Mouse (Mus musculus) small intestine, adult 2 months (tissue): ENCODE results near the gene Dctn1. TPM values are rescaled to one million over a fixed set of nuclear protein-coding genes. Genes with fewer than 3 reads are reported as not detected.

Source experiments
- H3K27ac ChIP-seq: fragments of 200-500 bp; 2 replicates; pipeline ENCODE4 v1.5.1; 2012; ENCODE audit warnings: low read depth, low read length, control low read depth, inconsistent platforms; ENCODE audit not compliant: insufficient read depth
- H3K27me3 ChIP-seq: fragments of 200-500 bp; 2 replicates; pipeline ENCODE4 v1.6.1; 2012; ENCODE audit warnings: mild to moderate bottlenecking, moderate library complexity, low read length, inconsistent platforms; ENCODE audit not compliant: control insufficient read depth, insufficient read depth
- H3K36me3 ChIP-seq: fragments of 200-500 bp; 2 replicates; pipeline ENCODE4 v1.6.1; 2012; ENCODE audit warnings: mild to moderate bottlenecking, low read length, control low read depth, inconsistent platforms; ENCODE audit not compliant: control insufficient read depth, insufficient read depth
- H3K4me1 ChIP-seq: fragments of 200-500 bp; 2 replicates; pipeline ENCODE4 v1.6.1; 2012; ENCODE audit warnings: low read length, inconsistent platforms, mixed read lengths; ENCODE audit not compliant: control insufficient read depth, insufficient read depth, insufficient read length
- H3K4me3 ChIP-seq: fragments of 200-500 bp; 2 replicates; pipeline ENCODE4 v1.5.1; 2012; ENCODE audit warnings: low read depth, mild to moderate bottlenecking, control low read depth, inconsistent platforms, low read length, moderate library complexity
- CTCF ChIP-seq: fragments of 200-500 bp; IDR thresholded peaks from 2 replicates; pipeline ENCODE4 v1.5.1; 2012; ENCODE audit warnings: low read depth, mild to moderate bottlenecking, control low read depth, inconsistent platforms, low read length, moderate library complexity, mixed read lengths; ENCODE audit not compliant: insufficient replicate concordance, insufficient read length; ENCODE audit errors: extremely low read depth
- POLR2A ChIP-seq: fragments of 200-500 bp; IDR thresholded peaks from 2 replicates; pipeline ENCODE4 v1.6.1; 2012; ENCODE audit warnings: low read depth, mild to moderate bottlenecking, control low read depth, inconsistent platforms, low read length, moderate library complexity
- WGBS: fragments of 180-500 bp; shearing (Covaris S2); methylation state at CpG from one replicate; pipeline ENCODE4 v1.1.7; 2018; 5-methylcytosine and 5-hydroxymethylcytosine counted together
- polyA plus RNA-seq: library from polyadenylated mRNA; depleted of rRNA; stranded (reverse); fragments of >200 nt; gene quantifications from 2 replicates; pipeline ENCODE4 v1.2.3, GENCODE M21; 2012; rRNA removed

The Dctn1 gene
- polyA plus RNA-seq, 1 experiment, result 168 TPM

DNA sequence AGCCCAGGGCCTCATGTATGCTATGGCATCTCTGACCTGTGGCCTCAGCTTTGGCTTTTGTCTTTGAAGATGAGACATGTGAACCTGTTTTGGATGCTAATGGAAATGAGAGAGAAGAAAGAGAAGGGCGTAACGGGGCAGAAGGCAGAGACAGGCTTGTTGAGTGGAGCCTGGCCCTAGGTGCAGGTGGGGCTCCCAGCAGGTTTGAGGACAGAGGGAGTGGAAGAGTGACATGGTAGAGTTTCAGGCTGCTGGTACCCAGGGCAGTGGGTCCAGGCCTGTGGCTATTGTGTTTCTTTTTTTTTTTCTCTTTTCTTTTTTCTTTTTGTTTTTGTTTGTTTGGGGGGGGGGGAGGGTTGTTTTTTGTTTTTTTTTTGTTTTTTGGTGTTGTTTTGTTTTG lies 81.4 kb downstream of the Dctn1 start:
- TF ChIP-seq CTCF (no peak), POLR2A (no peak)
- Histone ChIP-seq H3K36me3 (no peaks in the 10 kb centered on the region), H3K27ac (no peak overlapping the region), H3K4me1 (no peaks in the 10 kb centered on the region), H3K4me3 (no peak overlapping the region), H3K27me3 (no peaks in the 10 kb centered on the region)
- 93% methylated on average over 2 of the region's 2 CpGs for WGBS

Other genes starting within 250 kb of the Dctn1 start
- 0.29 and 0.34 TPM in 2 replicates for gene Sema4f, start 226.2 kb upstream of the Dctn1 start, polyA plus RNA-seq
- gene M1ap, start 219.0 kb upstream of the Dctn1 start, polyA plus RNA-seq, result 0.06 and 1.3 TPM in 2 replicates
- 2.2 and 6.1 TPM in 2 replicates for gene Dok1, start 132.4 kb upstream of the Dctn1 start, polyA plus RNA-seq
- 1.4 and 2.5 TPM in 2 replicates for gene Loxl3, start 131.7 kb upstream of the Dctn1 start, polyA plus RNA-seq
- gene Aup1, start 111.4 kb upstream of the Dctn1 start, polyA plus RNA-seq, result 392 and 694 TPM in 2 replicates
- 15.0 and 24.3 TPM in 2 replicates for gene Htra2, start 110.6 kb upstream of the Dctn1 start, polyA plus RNA-seq
- gene Dqx1, start 108.1 kb upstream of the Dctn1 start, polyA plus RNA-seq, result 22.1 and 48.6 TPM in 2 replicates
- 3.5 and 4.9 TPM in 2 replicates for gene Tlx2, start 95.6 kb upstream of the Dctn1 start, polyA plus RNA-seq
- gene Pcgf1, start 88.1 kb upstream of the Dctn1 start, polyA plus RNA-seq, result 6.4 and 9.9 TPM in 2 replicates
- gene Lbx2, start 79.6 kb upstream of the Dctn1 start, polyA plus RNA-seq, result 0.42 and 0.91 TPM in 2 replicates
- 4.9 and 7.5 TPM in 2 replicates for gene Ccdc142, start 64.3 kb upstream of the Dctn1 start, polyA plus RNA-seq
- 3.2 and 4.2 TPM in 2 replicates for gene Gm42688, start 64.3 kb upstream of the Dctn1 start, polyA plus RNA-seq
- gene Mrpl53, start 56.9 kb upstream of the Dctn1 start, polyA plus RNA-seq, result 73.8 and 82.0 TPM in 2 replicates
- 34.2 and 45.6 TPM in 2 replicates for gene Mogs, start 50.4 kb upstream of the Dctn1 start, polyA plus RNA-seq
- 91.6 and 183 TPM in 2 replicates for gene Wbp1, start 44.4 kb upstream of the Dctn1 start, polyA plus RNA-seq
- gene Ino80b, start 40.5 kb upstream of the Dctn1 start, polyA plus RNA-seq, result 30.3 and 70.3 TPM in 2 replicates
- gene Rtkn, start 30.5 kb upstream of the Dctn1 start, polyA plus RNA-seq, result 47.3 and 179 TPM in 2 replicates
- gene Wdr54, start 9.5 kb upstream of the Dctn1 start, polyA plus RNA-seq, result 0.90 and 1.3 TPM in 2 replicates
- gene 1700003E16Rik, start 9.5 kb upstream of the Dctn1 start, polyA plus RNA-seq, result 0.09 TPM in 1 of 2 replicates, not detected in the other
- 10.0 and 11.4 TPM in 2 replicates for gene Slc4a5, start 53.9 kb downstream of the Dctn1 start, polyA plus RNA-seq
- gene Mthfd2, start 160.0 kb downstream of the Dctn1 start, polyA plus RNA-seq, result 2.8 and 3.3 TPM in 2 replicates
- 4.1 and 19.5 TPM in 2 replicates for gene Mob1a, start 160.1 kb downstream of the Dctn1 start, polyA plus RNA-seq
- gene Bola3, start 183.2 kb downstream of the Dctn1 start, polyA plus RNA-seq, result 4.4 and 7.3 TPM in 2 replicates